Mouse (Mus musculus): Measurements from ENCODE around the gene Cda.

- TF ChIP-seq CTCF (IDR thresholded peaks at IDR 0.05; ENCODE audit: borderline replicate concordance, extremely low read depth, insufficient read depth, insufficient read length) (no peak), POLR2A (IDR thresholded peaks at IDR 0.05; ENCODE audit: borderline replicate concordance, extremely low read depth, insufficient read depth, insufficient read length, poor library complexity, severe bottlenecking) (no peak)
These were observed 9.6 kb downstream of the Cda start for GRCm38 (mm10) chr4:138358176-138358575.

Data from brain, embryonic 14.5 days (tissue).